Mouse (Mus musculus) layer of hippocampus, postnatal 25 days (tissue): Measurements from ENCODE around the gene Smarcal1. TPM values are rescaled to one million over a fixed set of nuclear protein-coding genes. Genes with fewer than 3 reads are reported as not detected.

Experiments
- DNase-seq, 2 experiments: peaks; one replicate each; pipeline ENCODE4 v3.0.0; 2022; ENCODE audit warnings: mixed read lengths in 2 of 2, low spot score in 1 of 2; ENCODE audit errors: extremely low spot score in 1 of 2
- total RNA-seq, 2 experiments: library from RNA; stranded (reverse); gene quantifications; 2 replicates each; pipeline ENCODE4 v1.2.3; 2021

The Smarcal1 gene
- total RNA-seq, 2 experiments from 2014 or later: 60.0 to 63.3 TPM

DNA sequence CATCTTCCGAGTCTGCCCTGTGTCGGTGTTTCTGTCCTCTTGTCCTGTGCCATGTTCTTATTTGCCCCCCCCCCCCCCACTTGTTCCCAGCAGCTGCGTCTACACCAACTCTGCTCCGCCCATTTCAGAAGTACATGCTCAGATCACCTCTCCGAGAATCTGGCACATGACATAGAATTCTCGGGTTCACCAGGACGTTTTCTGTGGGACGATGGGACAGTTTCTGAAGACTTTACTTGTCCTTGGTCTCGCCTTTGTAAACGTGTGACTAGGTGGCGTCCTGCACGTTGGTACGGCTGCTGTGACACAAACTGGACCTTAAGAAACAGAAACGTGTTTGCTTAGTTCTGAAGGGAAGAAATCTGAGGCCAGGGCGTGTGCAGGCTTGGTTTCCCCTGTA, 4.5 kb downstream of the Smarcal1 start:
- DNase-seq: no peak

DNA sequence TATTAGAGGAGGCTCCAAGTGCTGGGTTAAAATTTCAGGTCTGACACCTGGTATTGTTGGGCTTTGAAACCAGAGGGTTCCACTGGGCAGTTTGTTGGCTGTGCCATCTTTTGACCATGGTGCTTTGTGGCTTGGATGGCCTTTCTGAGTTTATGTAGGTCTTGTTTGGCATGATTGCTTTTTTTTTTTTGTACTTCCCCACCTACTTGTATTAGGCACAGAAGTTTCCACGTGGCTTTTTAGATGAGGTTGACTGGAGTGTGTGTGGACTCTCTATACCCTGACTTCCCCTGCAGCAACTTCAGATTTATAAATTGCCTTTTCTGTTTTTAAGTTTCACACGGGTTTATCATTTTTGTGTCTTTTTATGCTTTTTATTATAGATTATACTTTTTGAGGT, 5.7 kb downstream of the Smarcal1 start:
- no peak for DNase-seq

DNA sequence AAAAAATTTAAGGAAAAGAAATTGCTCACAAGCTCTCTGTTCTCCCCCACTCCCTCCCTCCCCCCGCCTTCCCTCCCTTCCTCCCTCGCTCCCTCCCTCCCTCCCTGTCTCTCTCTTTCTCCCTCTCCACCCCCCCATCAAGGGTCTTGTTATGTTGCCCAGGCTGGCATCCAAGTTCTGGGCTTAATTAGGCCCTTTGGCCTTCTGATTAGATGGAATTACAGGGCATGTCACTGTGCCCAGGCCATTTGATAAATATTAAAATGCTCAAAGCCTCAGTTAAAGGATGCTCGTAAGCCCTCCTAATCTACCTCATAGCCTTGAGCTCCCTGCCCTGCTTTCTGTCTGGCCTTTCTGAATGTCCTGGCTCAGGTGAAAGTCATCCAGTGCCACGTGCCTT, 7.6 kb downstream of the Smarcal1 start:
- DNase-seq: no peak

DNA sequence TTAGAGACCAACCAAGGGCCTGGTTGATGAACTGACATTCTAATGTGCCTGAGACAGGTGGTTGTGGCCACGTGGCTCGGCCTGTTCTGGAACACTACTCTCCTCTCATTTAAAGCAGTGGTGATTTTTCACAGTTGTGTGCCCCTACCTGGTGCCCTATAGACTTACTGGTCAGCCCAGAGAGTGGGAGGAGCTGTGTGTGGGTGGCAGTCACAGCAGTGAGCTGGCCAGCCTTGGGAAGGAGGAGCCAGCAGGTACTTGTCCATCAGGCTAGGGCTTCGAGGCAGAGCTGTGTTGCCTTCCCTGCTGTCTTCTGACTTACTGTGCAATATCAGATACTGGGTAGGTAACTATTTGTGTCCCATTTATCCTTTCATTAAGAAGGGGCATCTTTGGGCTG, 9.3 kb downstream of the Smarcal1 start:
- no peak for DNase-seq

DNA sequence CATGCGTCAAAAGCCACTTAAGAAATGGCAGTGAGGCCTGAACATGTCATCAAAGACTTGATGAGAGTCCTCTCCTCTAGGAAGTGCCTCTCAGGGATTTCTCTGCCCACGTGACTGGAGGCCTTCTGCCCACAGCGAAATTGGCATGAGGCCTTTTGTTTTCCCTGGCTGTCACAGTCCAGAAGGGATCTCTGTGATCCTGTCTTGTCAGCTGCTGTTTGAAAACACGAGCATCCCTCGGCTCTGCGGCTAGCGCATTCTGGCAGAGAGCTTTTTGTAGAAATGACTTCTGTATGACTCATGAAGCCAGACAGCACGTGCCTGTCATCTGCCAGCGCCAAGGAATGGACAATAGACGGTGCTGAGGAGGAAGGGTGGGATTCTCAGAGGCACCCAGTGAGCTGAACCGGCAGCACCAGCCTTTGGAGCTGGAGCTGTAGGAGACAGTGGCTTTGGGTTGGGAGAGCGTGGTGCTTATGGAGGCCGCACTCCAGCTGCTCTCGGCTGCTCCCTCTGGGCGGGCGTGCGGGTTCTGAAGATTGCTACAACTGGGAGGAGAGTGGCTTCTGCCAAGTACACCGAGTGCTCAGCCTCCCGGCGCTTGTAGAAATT, 10.4 kb downstream of the Smarcal1 start:
- peak in 1 of 2 experiments; percentile 22 for DNase-seq

DNA sequence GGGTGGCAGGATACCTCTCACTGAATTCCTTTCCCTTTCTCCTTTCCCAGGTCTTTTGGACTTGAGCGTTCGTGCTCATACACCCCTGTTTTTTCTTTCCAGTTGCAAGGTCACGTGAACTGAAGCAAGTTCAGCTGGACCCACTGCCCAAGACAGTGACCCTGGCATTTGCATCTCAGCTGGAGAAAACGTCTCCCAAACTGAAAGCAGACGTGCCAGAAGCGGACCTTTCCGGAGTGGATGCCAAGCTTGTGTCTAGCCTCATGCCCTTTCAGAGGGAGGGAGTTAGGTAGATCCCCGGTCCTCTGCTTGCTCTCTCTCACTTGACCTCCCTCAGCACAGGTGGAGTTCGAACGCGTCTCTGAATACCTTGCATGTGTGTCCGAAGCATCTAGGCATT, 12.6 kb downstream of the Smarcal1 start:
- no peak for DNase-seq

DNA sequence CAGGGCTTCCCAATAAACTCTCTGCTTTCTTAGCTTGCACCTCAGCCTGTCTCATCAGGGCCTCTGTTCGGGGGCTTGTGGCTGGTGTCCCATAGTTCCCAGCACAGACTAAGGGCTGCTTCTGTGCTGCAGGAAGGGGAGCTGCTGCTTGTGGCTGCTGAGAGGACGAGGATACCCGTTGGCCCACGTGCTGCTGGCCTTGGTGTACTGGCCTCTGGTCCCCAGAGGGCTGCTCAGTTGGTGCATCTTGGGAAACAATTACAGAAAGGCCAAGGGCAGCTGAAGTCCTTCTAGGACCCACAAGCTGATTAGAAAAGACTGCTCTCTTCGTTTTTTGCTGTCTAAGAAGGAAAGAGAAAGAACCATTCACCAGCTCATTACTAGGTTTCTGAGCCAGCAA, 13.2 kb downstream of the Smarcal1 start:
- no peak for DNase-seq

DNA sequence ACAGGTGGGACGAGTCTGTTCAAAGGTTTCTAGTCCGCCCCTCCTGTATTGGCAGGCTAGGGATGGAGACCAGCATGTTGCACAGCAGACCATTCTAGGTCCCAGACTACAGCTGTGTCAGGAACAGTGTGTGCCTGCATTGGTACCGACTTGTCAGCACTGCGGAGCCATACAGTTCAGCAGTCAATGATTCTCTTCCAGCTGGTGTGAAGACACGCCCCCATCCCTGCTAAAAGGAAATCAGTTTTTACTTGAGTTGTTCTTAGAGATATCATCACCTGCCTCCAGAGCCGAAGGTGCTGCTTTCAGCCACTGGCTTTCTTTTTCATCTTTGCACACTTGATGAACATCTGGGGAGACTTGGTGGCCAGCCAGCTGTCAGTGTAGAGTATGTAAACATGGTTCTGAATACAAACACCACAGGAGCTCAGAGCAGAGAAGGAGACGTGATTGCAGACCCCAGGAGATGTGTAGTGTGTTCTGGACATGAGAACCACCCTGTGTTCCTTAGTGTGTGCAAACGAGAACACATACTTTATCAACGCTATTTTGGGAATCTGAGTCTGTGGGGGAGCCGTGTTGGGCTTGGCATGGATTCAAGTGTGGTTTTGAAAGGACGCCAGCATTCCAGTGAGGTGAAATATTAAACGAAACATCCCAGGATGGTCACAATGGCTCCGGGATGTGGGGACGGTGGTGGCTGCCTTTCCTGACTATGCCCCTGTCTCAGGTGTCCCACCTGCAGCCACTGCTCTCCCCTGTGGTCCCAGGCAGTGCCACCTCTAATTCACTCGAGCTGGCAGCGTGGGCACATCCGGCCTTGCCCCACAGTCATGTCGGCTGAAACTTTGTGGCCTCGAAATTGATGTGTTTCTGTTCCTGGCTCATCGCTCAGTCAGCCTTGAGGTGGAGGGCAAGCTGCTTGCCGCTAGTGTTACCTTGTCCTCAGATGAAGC, 16.4 kb downstream of the Smarcal1 start:
- DNase-seq: no peak

DNA sequence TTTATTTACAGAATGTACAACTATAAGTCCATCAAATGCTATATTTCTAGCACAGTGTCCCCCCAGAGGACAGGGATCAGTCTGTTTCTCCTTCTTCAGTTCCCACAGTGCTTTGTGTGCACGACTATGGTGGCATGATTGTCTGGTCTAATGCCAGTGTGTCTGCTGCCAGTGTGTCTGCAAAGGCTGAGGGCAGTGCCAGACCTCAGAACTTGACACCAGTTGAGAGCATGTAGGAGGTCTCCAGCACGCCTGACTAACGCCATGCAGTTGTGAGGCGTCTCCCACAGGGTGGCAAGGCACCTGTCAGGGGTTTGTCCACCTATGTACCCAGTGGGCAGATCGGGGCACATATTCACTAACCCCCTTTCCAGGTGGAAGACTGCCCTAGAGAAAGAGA, 17.7 kb downstream of the Smarcal1 start:
- no peak for DNase-seq

DNA sequence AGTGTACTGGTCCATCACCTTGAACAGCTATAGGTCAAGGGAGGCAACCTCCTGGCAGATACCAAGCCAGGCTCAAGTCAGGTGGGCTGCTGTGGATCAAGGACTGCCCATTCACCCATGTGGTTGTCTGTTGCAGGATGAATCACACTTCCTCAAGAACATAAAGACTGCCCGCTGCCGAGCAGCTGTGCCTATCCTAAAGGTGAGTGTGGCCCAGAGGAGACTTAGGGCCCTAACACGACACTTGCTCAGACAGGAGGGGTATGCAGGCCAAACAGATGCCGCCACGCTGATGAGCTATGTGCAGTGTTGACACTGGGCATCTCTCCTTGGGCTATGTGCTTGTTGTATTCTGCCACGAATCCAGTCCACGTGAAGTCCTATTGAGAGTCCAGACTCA, 18.2 kb downstream of the Smarcal1 start:
- DNase-seq: no peak

DNA sequence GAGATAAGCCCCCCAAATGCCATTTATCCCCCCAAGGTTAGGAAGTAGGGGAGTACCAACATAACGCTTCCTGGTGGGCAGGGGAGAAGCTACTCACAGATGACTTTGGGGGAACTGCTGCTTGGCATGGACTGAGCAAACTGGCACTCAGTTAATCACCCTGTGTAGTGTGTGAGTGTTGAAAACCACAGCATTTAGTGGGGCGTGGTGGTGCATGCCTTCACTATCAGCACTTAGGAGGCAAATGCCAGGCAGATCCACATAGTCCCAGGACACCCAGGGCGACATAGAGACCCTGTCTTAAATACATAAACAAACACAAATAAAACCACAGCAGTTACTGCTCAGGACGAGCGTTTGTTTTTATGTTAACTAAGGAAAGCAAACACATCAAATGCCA, 19.1 kb downstream of the Smarcal1 start:
- DNase-seq: no peak

DNA sequence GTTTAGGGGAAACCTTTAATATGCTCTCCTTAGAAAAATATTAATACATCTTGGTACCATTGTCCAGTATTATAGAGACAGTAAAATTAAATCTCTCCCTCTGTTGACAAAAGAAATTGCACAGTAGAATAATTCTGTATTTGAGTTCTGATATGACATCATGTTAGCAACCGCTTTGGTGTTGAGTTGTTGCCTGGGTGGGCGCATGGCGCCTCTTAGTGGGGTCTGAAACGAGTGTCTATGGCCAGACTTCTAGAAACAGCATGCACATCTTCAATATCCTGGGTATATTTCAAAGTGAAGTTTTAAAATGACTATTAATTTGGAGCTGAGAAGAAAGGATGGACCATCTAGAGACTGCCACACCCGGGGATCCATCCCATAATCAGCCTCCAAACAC, 19.8 kb downstream of the Smarcal1 start:
- DNase-seq: no peak

DNA sequence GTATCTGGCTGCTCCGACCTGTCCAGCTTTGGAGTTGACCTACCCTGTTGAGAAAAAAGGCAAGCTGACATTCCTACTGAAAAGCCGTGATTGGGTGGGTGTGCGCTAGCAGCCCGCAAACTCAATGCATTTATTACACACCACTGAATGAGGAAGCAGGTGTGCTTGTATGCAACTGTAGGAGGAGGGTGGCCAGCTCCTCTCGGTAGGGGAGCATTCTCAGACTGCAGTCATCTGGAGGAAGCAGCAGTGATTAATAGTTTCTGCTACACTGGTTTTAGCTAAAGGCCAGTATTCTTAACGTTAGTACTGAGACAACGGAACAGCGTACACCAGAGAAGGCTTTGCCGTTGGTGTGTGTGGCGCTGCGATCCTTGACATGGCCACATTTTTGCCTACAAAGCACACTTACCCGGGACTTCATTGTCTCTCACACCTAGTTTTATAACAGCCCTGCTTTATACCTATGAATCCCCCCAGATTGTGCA, 23.2 kb downstream of the Smarcal1 start:
- DNase-seq: no peak

DNA sequence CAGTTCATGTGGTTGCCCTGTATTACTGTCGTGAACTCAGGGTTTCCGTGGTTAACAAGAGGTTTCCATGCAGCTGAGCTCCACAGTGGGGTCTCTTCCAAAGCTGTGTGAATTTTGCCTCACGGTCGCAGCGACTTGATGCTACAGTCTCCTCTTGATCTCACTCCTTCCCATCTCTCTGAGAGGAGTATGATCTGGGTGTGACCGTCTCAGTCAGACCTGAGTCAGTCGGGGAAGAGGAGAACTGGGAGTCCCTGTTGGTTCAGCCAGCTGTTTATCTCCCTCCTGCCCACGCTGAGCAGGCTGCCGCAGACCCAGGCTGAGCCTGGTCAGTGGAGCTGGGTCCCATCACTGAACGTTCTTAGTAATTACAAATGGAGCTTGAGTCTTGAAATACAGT, 26.1 kb downstream of the Smarcal1 start:
- no peak for DNase-seq

DNA sequence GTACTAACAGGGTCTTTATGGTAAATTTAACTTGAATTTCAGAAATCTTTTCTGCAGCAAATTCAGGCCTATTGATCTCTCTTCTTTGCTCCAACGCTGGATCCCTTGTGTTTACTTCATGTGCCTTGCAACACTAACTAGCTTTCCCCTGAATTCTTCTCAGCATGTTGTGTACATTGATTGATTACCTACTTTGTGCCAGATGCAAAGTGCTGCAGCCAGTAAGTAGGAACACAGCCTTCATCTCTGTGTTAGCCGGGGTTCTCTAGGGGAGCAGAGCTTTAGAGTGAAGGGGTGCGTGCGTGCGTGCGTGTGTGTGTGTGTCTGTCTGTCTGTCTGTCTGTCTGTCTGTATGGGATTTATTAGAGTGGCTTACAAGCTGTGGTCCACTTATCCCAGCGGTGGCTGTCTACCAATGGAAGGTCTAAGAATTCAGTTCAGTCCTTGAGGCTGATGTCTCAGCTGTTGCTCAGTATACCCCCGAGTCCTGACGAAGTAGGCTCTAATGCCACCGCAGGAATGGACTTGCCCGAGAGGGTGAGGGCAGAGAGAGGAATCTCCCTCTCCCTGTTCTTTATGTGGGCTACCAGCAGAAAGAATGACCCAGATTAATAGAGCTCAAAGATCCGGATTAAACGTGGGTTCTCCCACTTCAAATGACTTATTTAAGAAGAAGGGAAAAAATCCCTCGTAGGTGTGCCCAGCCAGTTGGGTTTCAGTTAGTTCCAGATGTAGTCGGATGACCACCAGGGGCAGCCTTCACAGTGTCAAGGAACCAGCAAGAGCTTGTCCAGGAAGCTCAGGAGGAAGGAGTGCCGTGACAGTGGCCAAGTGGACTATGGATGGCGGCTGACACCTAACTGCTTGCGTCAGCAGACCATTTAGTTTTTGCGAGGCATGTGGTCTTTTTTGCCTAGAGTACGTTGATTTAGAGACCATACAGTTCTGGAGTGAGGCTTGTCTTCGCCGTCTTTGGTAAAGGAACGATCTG, 27.1 kb downstream of the Smarcal1 start:
- DNase-seq: no peak

DNA sequence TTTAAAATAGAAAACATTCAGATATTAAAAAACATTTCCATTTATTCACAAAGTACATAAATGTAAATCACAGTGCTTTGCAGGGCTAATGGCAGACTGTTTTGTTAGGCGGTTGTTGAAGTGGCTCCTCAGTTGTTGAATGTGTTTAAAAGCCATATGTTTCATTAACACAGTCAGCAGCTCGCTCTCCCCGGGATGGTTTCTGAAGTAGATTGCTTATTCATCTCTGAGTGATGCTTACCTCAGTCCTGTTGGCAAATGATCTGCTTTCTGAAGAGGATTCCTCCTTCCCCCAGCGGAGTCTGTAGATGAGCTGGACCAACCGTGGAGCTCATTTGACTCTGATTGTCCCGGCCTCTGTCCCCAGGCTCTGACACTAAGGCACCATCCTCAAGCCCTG, 29.1 kb downstream of the Smarcal1 start:
- DNase-seq: no peak

DNA sequence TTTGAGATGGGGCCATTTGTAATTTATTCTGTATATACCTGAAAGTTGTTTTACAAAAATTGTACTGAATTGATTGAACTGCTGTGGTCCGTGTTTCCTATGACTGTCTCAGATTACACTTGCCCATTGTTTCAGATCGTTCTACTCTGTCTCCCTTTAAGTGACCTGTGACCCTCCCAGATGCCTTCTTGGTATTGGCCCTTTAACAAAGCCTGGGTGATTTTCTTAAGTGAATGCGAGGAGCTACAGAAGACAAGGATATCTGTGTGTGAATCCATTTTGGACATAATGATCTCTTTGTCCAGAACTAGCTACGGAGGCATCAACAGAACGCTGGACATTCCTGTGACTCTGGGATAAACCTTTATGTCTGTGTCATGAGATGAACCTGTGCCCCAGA, 52.2 kb downstream of the Smarcal1 start:
- DNase-seq: no peak

DNA sequence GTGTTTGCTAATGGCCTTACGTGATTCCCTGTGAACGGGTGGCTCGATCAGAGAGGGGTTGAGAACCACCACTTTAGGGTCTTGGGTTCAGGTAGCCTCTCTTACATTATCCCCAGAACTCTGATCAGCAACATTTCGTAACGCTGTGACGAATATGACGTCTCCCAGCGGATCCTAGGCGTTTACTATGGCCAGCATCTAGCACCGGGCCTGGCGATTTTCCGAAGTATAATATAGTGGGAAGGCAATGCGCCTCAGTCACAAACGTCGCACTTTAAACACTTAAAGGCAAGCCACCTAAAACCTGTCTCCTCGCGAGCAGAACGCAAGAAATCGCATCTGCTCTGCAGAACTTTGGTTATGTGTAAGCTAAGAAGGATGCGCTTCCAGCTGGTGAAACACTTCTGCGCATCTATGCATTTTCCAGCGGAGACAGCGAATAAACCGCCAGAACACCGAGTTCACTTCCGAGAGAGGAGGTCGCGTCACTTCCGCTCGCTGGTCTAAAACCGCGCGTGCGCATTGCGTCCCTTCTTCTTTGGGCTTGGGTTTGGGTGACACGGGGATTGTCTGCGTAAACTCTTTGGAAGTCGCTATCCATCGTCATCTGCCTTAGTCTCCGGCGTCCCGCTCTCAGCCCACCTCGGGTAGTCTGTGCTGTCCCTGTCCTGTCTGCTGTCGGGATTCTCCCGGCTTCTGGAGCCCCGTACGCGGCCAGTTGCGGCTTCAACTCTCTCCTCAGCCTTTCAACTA, 57.8 kb downstream of the Smarcal1 start:
- peak; percentile 43 to 60 for DNase-seq

DNA sequence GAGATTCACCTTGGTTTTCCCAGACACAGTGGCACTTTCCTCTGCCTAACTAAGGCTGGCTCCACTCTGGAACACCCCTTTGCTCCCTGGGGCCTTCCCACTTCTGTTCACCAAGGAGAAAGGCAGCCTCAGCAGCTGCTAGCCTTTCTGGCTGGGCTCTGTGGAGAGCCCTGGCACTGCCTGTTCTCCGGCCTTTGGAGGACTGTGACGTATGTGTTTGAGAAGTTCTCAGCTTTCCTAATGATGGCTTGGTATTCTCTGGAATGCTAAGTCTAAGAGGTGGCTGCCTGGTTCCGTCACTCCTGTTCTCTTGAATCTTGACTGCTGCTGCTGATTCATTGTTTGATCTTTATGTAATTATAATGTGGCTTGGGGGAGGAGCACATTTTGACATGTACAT, 90.0 kb downstream of the Smarcal1 start:
- DNase-seq: no peak
